18 mouse cellular contexts compared by ENCODE assay signal in the genomic region with DNA sequence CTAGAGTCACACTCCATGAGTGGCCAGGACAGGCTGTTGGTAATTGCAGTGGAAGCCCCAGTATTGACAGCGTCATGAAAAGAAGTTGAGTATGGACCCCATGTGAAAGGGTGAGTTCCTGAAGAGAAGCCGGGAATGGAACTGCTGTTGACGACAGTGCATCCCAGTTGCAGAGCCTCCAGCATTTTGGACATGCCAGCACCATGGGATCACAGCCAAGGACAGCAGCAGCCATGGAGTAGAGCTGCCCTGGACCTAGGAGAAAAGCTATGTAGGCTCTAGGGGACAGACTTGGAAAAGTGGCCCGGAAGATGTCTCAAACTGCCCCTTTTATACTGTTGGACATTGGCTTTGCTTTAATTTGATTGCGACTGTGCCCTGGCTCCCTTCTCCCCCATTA.
"Had no signal": no experiment of that assay in that cellular context is flagged by ENCODE, and none has a peak within 500 bp of the region (broad histone marks: within the 10 kb centered on the region; RNA-seq: fewer than 3 reads in every experiment).

No protein-coding gene starts in this region.

- H3K27me3 ChIP-seq: midbrain, embryonic 12.5 days; neural tube, embryonic 13.5 days; neural tube, embryonic 15.5 days had no signal

- H3K27ac ChIP-seq: midbrain, embryonic 10.5 days; midbrain, embryonic 12.5 days; neural tube, embryonic 13.5 days; neural tube, embryonic 15.5 days had no signal

- H3K36me3 ChIP-seq: midbrain, embryonic 10.5 days; midbrain, embryonic 12.5 days; neural tube, embryonic 13.5 days; neural tube, embryonic 15.5 days had no signal

- H3K4me3 ChIP-seq: midbrain, embryonic 10.5 days; midbrain, embryonic 12.5 days; myocyte; neural tube, embryonic 13.5 days; neural tube, embryonic 15.5 days had no signal

- ATAC-seq: midbrain, embryonic 16.5 days had no signal

- H3K4me2 ChIP-seq: lung, embryonic 14.5 days; midbrain, embryonic 12.5 days; neural tube, embryonic 13.5 days; neural tube, embryonic 15.5 days had no signal

- H3K9ac ChIP-seq: lung, embryonic 14.5 days; midbrain, embryonic 12.5 days; neural tube, embryonic 13.5 days; neural tube, embryonic 15.5 days had no signal

- DNase-seq: lung, embryonic 14.5 days; lung, postnatal 10 days; lung, postnatal 4 days; midbrain, embryonic 14.5 days; retina, postnatal 1 day; right cerebral cortex, adult 18-20 months; right cerebral cortex, postnatal 25 days; right cerebral cortex, postnatal 4 days; spleen, adult 18-20 months; thymus, adult 18-20 months; thymus, postnatal 14 days; thymus, postnatal 36 days had no signal

- H3K9me3 ChIP-seq: midbrain, embryonic 10.5 days; midbrain, embryonic 12.5 days; neural tube, embryonic 13.5 days; neural tube, embryonic 15.5 days had no signal
